Mouse (Mus musculus) B cell, adult (primary cell): ENCODE measurements around the gene Vmn1r210. TPM values are rescaled to one million over a fixed set of nuclear protein-coding genes. Genes with fewer than 3 reads are reported as not detected.

Source experiments
- total RNA-seq: library from RNA; stranded (reverse); gene quantifications from 4 replicates; pipeline ENCODE4 v1.2.4, GENCODE M21; 2023; ENCODE audit not compliant: inconsistent age

Gene Vmn1r210
- total RNA-seq: not detected in 4 replicates

GRCm38 (mm10) chr13:22831248-22831647, at the start of gene Vmn1r210:
Vmn1r210 (minus strand) TSS chr13:22831348.

GRCm38 (mm10) chr13:22857461-22857860, 26.3 kb upstream of the Vmn1r210 start, which contains the start of gene Vmn1r211:
Vmn1r211 (minus strand) TSS chr13:22857561.

GRCm38 (mm10) chr13:22809582-22809981, 21.6 kb downstream of the Vmn1r210 start, which contains the start of gene Vmn1r209:
Vmn1r209 (minus strand) TSS chr13:22809682.

GRCm38 (mm10) chr13:22777300-22777699, 53.8 kb downstream of the Vmn1r210 start, which contains the start of gene Vmn1r208:
Vmn1r208 (minus strand) TSS chr13:22777400.

Other genes with a start within 250 kb of the Vmn1r210 start
- not detected in 4 replicates for gene Vmn1r205, start 238.3 kb downstream of the Vmn1r210 start, total RNA-seq
- not detected in 4 replicates for gene Vmn1r206, start 207.1 kb downstream of the Vmn1r210 start, total RNA-seq
- gene Vmn1r207-ps, start 101.7 kb downstream of the Vmn1r210 start, total RNA-seq: not detected in 4 replicates
- gene Vmn1r208, start 53.9 kb downstream of the Vmn1r210 start, total RNA-seq: not detected in 4 replicates
- 0.10 TPM in 1 of 4 replicates, not detected in the others for gene Vmn1r209, start 21.7 kb downstream of the Vmn1r210 start, total RNA-seq
- not detected in 4 replicates for gene Vmn1r211, start 26.2 kb upstream of the Vmn1r210 start, total RNA-seq
- not detected in 4 replicates for gene Vmn1r212, start 52.9 kb upstream of the Vmn1r210 start, total RNA-seq
- gene Vmn1r213, start 176.3 kb upstream of the Vmn1r210 start, total RNA-seq: not detected in 4 replicates
- gene Vmn1r214, start 199.1 kb upstream of the Vmn1r210 start, total RNA-seq: not detected in 4 replicates
- gene Vmn1r215, start 236.7 kb upstream of the Vmn1r210 start, total RNA-seq: not detected in 4 replicates